Mouse (Mus musculus): ENCODE measurements at regions not wholly inside any gene's neighbourhood (a gene's known extent, or its start where the extent isn't known, plus 50 kb on each side); places are given as distances from the start of the nearest gene placed in this dataset.

GRCm38 (mm10) chr7:90035396-90035795 lies 54.6 kb upstream of the Eed start:
- TF ChIP-seq CTCF (IDR thresholded peaks at IDR 0.05 in 2 of 3, conservative IDR thresholded peaks at IDR 0.05 in 1 of 3; ENCODE audit: control insufficient read depth in 1 of 3, insufficient read depth in 1 of 3, low read depth in 2 of 3, low read length in 3 of 3, poor library complexity in 1 of 3, severe bottlenecking in 1 of 3), result 0 out of 6 replicates have a peak, but pooled peaks of 1 of the 3 experiments have one; percentile 13
- TF ChIP-seq EP300 (IDR thresholded peaks at IDR 0.05; ENCODE audit: low read depth in 1 of 2, low read length in 2 of 2), result no peak
- no peak for TF ChIP-seq POLR2A (IDR thresholded peaks at IDR 0.05; ENCODE audit: control insufficient read depth in 1 of 2, insufficient read depth in 1 of 2, low read depth in 1 of 2, low read length in 2 of 2, poor library complexity in 1 of 2)
- no peak for TF ChIP-seq MAFK (IDR thresholded peaks at IDR 0.05; ENCODE audit: borderline replicate concordance, low read depth, low read length)
- TF ChIP-seq USF1 (IDR thresholded peaks at IDR 0.05; ENCODE audit: low read depth, low read length), result no peak
- TF ChIP-seq GABPA (IDR thresholded peaks at IDR 0.05; ENCODE audit: low read depth, low read length), result no peak
- TF ChIP-seq ETS1 (IDR thresholded peaks at IDR 0.05; ENCODE audit: low read depth, low read length), result no peak
- TF ChIP-seq E2F4 (IDR thresholded peaks at IDR 0.05; ENCODE audit: borderline replicate concordance, low read depth, low read length), result no peak
- no peak for TF ChIP-seq MAX (IDR thresholded peaks at IDR 0.05; ENCODE audit: low read length)
- TF ChIP-seq TCF12 (IDR thresholded peaks at IDR 0.05; ENCODE audit: low read depth, low read length), result no peak

All from MEL (cell line).